Mouse (Mus musculus): ENCODE results near the gene Kcnv2. TPM values are rescaled to one million over a fixed set of nuclear protein-coding genes. Genes with fewer than 3 reads are reported as not detected.

Gene Kcnv2
- polyA plus RNA-seq (2015; fragmentation: Nextera tagmentation; extraction: Ambion mirVana): 0.03 TPM in 2 replicates

GRCm38 (mm10) chr19:27322281-27322680 is at the start of gene Kcnv2:
Gene Kcnv2 (plus strand): TSS chr19:27322588.
- Histone ChIP-seq H3K9me3 (no peaks in the 10 kb centered on the region), H3K36me3 (no peaks in the 10 kb centered on the region), H3K27me3 (replicated peaks) (no peaks in the 10 kb centered on the region), H3K4me1 (no peaks in the 10 kb centered on the region), H3K27ac (no peak within 1 kb of the TSS), H3K4me2 (no peak within 1 kb of the TSS), H3K4me3 (replicated peaks) (no peak within 1 kb of the TSS), H3K9ac (no peak within 1 kb of the TSS)
- ATAC-seq (ENCODE audit: insufficient read depth, low FRiP score, low read depth): no peak
- 46% methylated on average over 5 of the region's 5 CpGs for WGBS

DNA sequence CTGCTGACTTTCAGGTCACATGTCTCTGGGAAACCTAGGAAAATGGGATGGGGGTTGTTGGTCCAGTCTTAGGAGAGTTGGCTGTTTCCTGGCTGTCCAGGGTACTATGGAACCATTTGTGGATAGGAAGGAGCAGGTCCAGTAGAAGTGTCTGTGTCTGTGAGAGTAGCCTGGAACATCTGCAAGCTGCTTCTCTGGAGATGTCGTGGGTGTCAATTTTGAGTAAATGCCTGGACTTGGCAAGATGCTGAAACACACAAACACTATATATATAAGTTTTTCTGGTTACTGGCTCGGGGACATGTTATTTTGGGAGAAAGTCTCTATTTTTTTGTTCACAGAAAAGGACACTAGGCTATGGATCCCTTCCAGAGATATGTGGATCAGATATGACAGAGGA is 49.0 kb upstream of the Kcnv2 start:
- no peak overlapping the region for H3K4me3 ChIP-seq (replicated peaks)
- no peaks in the 10 kb centered on the region for H3K4me1 ChIP-seq
- 65% methylated on average over 2 of the region's 2 CpGs for WGBS
- no peaks in the 10 kb centered on the region for H3K27me3 ChIP-seq (replicated peaks)
- H3K4me2 ChIP-seq: no peak overlapping the region
- H3K27ac ChIP-seq: no peak overlapping the region
- H3K36me3 ChIP-seq: no peaks in the 10 kb centered on the region
- H3K9ac ChIP-seq: no peak overlapping the region
- no peaks in the 10 kb centered on the region for H3K9me3 ChIP-seq
- no peak for ATAC-seq (ENCODE audit: insufficient read depth, low FRiP score, low read depth)

DNA sequence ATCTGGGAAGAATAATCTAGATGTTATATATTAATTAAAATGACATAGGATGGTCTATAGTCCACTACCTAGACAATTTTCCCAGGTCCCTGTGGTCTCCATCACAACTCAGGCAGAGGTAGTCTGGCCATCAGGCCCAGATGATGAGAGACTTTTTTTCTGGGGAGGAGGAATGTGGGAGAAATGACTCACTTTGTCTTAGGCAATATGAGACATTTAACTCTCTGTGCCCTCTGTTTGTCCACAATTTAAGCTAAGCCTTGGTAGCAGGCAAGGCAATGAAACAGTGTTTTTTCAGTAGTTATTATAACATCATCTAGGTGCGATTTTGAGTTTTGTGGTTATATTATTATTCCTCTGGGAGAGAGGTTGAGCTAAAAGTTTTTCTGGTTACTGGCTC is 48.0 kb upstream of the Kcnv2 start:
- no peak for ATAC-seq (ENCODE audit: insufficient read depth, low FRiP score, low read depth)
- no peak overlapping the region for H3K9ac ChIP-seq
- no peak overlapping the region for H3K4me2 ChIP-seq
- 81% methylated on average over 1 of the region's 1 CpGs for WGBS
- H3K4me1 ChIP-seq: no peaks in the 10 kb centered on the region
- no peaks in the 10 kb centered on the region for H3K27me3 ChIP-seq (replicated peaks)
- no peaks in the 10 kb centered on the region for H3K9me3 ChIP-seq
- H3K4me3 ChIP-seq (replicated peaks): no peak overlapping the region
- H3K36me3 ChIP-seq: no peaks in the 10 kb centered on the region
- no peak overlapping the region for H3K27ac ChIP-seq

- Histone ChIP-seq H3K4me1 (no peaks in the 10 kb centered on the region), H3K36me3 (no peaks in the 10 kb centered on the region), H3K4me3 (replicated peaks) (no peak overlapping the region), H3K4me2 (no peak overlapping the region), H3K9me3 (no peaks in the 10 kb centered on the region), H3K27ac (no peak overlapping the region), H3K27me3 (replicated peaks) (no peaks in the 10 kb centered on the region), H3K9ac (no peak overlapping the region)
- ATAC-seq (ENCODE audit: insufficient read depth, low FRiP score, low read depth): no peak
- 78% methylated on average over 2 of the region's 2 CpGs for WGBS
These were observed 43.2 kb upstream of the Kcnv2 start for GRCm38 (mm10) chr19:27279174-27279573.

GRCm38 (mm10) chr19:27310039-27310438 is 12.3 kb upstream of the Kcnv2 start:
- Histone ChIP-seq H3K27me3 (replicated peaks) (no peaks in the 10 kb centered on the region), H3K27ac (no peak overlapping the region), H3K36me3 (no peaks in the 10 kb centered on the region), H3K4me1 (no peaks in the 10 kb centered on the region), H3K4me2 (no peak overlapping the region), H3K4me3 (replicated peaks) (no peak overlapping the region), H3K9me3 (no peaks in the 10 kb centered on the region), H3K9ac (no peak overlapping the region)
- ATAC-seq (ENCODE audit: insufficient read depth, low FRiP score, low read depth): no peak
- 83% methylated on average over 2 of the region's 2 CpGs for WGBS

DNA sequence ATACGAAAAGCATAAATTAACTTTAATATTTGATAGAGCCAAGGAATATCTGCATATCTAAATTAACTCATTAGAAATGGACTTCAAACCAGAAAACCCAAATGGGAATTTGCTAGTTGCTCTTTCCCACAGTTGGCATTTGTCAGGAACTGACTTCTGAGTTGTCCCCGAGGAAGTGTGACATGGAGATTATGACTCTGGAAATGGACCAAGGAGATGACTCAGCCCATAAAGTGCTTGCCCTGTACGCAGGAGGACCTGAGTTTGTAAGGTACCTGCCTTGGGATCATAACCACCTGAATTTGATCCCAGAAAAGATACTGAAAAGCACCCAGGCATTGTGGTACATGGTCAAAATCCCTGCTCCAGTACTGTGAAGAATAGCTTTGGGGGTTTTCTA is 11.1 kb upstream of the Kcnv2 start:
- 74% methylated on average over 3 of the region's 3 CpGs for WGBS
- Histone ChIP-seq H3K4me3 (replicated peaks) (no peak overlapping the region), H3K9ac (no peak overlapping the region), H3K9me3 (no peaks in the 10 kb centered on the region), H3K36me3 (no peaks in the 10 kb centered on the region), H3K27ac (no peak overlapping the region), H3K4me2 (no peak overlapping the region), H3K27me3 (replicated peaks) (no peaks in the 10 kb centered on the region), H3K4me1 (no peaks in the 10 kb centered on the region)
- no peak for ATAC-seq (ENCODE audit: insufficient read depth, low FRiP score, low read depth)

- Histone ChIP-seq H3K9me3 (no peaks in the 10 kb centered on the region), H3K36me3 (no peaks in the 10 kb centered on the region), H3K9ac (no peak overlapping the region), H3K4me2 (no peak overlapping the region), H3K4me3 (replicated peaks) (no peak overlapping the region), H3K27ac (no peak overlapping the region), H3K27me3 (replicated peaks) (no peaks in the 10 kb centered on the region), H3K4me1 (no peaks in the 10 kb centered on the region)
- ATAC-seq (ENCODE audit: insufficient read depth, low FRiP score, low read depth): no peak
- WGBS: 83% methylated on average over 11 of the region's 11 CpGs
These were observed 9.9 kb upstream of the Kcnv2 start for GRCm38 (mm10) chr19:27312266-27313079.

DNA sequence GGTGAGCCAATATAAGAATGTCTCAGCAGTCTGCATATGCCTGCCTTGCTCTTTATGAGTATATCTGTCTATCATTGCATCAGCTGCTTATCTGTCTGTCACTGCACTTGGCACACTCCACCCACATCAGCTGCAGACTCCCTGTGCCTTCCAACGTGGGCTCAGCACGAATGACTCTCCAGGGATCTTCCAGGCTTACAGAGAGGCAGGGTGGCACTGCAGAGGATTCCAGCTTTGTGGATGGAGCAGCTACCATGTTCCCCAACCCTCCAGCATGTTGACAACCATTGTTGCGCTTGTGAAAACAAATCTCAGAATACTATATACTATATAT is 9.3 kb upstream of the Kcnv2 start:
- H3K4me3 ChIP-seq (replicated peaks): no peak overlapping the region
- no peak overlapping the region for H3K4me2 ChIP-seq
- 73% methylated on average over 3 of the region's 3 CpGs for WGBS
- H3K27me3 ChIP-seq (replicated peaks): no peaks in the 10 kb centered on the region
- no peak for ATAC-seq (ENCODE audit: insufficient read depth, low FRiP score, low read depth)
- no peak overlapping the region for H3K9ac ChIP-seq
- H3K9me3 ChIP-seq: no peaks in the 10 kb centered on the region
- H3K27ac ChIP-seq: no peak overlapping the region
- no peaks in the 10 kb centered on the region for H3K4me1 ChIP-seq
- H3K36me3 ChIP-seq: no peaks in the 10 kb centered on the region

DNA sequence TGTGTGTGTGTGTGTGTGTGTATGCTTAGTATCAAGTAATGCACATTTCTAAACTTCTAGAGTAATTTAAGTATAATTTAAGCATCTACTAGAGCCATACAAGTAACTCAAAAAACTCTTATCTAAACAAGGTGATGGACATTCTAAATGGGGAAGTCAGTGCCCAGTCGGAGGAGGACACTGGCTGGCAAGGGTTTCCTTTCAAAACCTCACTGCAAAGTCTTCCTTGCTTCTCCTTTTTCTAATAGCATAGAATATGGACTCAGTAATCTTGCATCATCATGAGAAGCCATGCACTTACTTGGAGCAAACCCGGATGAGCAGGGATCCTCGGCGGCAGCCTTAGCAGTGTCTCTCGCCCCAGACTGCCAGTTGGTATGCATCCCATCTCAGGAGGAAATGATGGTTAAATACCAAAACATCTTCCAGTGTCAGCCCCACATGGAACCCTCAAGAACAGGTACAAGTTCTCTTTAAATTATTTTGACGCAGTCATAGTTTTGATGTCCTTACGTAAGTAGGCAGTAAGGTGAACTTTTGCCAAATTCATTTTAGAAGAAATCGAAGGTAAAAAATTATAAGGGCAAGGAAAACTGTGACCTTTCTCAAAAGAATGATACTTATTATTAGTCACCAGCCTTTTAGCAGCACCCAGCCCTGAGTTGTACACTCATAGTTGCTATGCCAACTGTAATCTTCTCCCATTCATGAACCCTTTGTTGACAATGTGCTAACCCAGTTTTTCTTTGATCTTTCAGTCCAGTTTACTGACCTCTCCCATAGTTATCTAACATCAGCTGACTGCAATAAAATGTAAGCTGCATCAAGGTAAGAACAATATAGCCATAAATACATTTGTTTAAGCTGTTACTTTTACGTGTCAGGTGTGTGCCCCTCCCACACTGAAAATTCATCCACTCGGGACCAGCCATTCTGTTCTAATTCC is 5.8 kb upstream of the Kcnv2 start:
- no peaks in the 10 kb centered on the region for H3K4me1 ChIP-seq
- no peaks in the 10 kb centered on the region for H3K9me3 ChIP-seq
- H3K9ac ChIP-seq: no peak overlapping the region
- no peaks in the 10 kb centered on the region for H3K27me3 ChIP-seq (replicated peaks)
- H3K36me3 ChIP-seq: no peaks in the 10 kb centered on the region
- ATAC-seq (ENCODE audit: insufficient read depth, low FRiP score, low read depth): peak; percentile 72; the same call in 1 of the 2 replicates
- H3K27ac ChIP-seq: no peak overlapping the region
- WGBS: 57% methylated on average over 10 of the region's 10 CpGs
- H3K4me2 ChIP-seq: no peak overlapping the region
- H3K4me3 ChIP-seq (replicated peaks): no peak overlapping the region

DNA sequence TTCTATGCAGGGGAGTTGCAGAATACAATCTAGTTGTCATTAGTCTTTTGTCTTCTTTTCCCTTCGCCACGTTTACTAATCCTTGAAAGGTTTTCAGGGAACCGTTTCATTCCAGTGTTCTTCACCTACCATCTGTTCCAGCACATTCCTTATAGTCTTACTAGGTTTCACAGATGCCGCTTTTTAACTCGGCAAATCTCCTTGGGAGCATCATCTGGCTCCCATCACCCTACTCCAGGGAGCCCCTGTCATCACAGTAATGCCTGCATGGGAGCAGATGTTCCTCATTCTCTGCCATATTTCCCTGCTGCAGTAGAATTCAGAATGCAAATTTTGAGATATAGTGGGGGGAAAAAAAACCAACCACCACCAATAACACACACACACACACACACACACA is 5.1 kb upstream of the Kcnv2 start:
- H3K27me3 ChIP-seq (replicated peaks): no peaks in the 10 kb centered on the region
- 39% methylated on average over 5 of the region's 5 CpGs for WGBS
- H3K9ac ChIP-seq: no peak overlapping the region
- H3K4me3 ChIP-seq (replicated peaks): no peak overlapping the region
- H3K4me2 ChIP-seq: no peak overlapping the region
- H3K27ac ChIP-seq: no peak overlapping the region
- H3K4me1 ChIP-seq: no peaks in the 10 kb centered on the region
- no peak for ATAC-seq (ENCODE audit: insufficient read depth, low FRiP score, low read depth)
- no peaks in the 10 kb centered on the region for H3K9me3 ChIP-seq
- H3K36me3 ChIP-seq: no peaks in the 10 kb centered on the region

DNA sequence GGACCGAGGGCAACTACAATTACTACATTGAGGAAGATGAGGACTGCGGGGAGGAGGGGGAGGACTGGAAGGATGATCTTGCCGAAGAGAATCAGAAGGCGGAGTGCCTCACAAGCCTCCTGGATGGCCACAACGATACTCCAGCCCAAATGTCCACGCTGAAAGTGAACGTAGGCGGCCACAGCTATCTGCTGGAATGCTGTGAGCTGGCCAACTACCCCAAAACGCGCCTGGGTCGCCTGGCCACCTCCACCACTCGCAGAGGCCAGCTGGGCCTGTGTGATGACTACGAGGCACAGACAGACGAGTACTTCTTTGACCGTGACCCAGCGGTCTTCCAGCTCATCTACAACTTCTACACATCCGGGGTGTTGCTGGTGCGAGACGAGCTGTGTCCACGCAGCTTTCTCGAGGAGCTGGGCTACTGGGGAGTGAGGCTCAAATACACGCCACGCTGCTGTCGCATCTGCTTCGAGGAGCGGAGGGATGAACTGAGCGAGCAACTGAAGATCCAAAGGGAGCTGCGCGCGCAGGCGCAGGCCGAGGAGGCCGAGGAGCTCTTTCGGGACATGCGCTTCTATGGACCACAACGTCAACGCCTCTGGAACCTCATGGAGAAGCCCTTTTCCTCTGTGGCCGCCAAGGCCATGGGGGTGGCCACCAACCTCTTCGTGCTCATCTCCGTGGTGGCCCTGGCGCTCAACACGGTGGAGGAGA is 681 bp downstream of the Kcnv2 start:
- Histone ChIP-seq H3K9me3 (no peaks in the 10 kb centered on the region), H3K4me3 (replicated peaks) (no peak overlapping the region), H3K27me3 (replicated peaks) (no peaks in the 10 kb centered on the region), H3K4me1 (no peaks in the 10 kb centered on the region), H3K27ac (no peak overlapping the region), H3K4me2 (no peak overlapping the region), H3K9ac (no peak overlapping the region), H3K36me3 (no peaks in the 10 kb centered on the region)
- no peak for ATAC-seq (ENCODE audit: insufficient read depth, low FRiP score, low read depth)
- 94% methylated on average over 42 of the region's 42 CpGs for WGBS

- Histone ChIP-seq H3K9ac (no peak overlapping the region), H3K27me3 (replicated peaks) (no peaks in the 10 kb centered on the region), H3K4me1 (no peaks in the 10 kb centered on the region), H3K4me3 (replicated peaks) (no peak overlapping the region), H3K27ac (no peak overlapping the region), H3K36me3 (no peaks in the 10 kb centered on the region), H3K4me2 (no peak overlapping the region), H3K9me3 (no peaks in the 10 kb centered on the region)
- 64% methylated on average over 6 of the region's 6 CpGs for WGBS
- no peak for ATAC-seq (ENCODE audit: insufficient read depth, low FRiP score, low read depth)
These were observed 3.2 kb downstream of the Kcnv2 start for GRCm38 (mm10) chr19:27325558-27325957.
